Mouse (Mus musculus) liver, embryonic 11.5 days (tissue): Measurements from ENCODE around the gene Tango2. TPM values are rescaled to one million over a fixed set of nuclear protein-coding genes. Genes with fewer than 3 reads are reported as not detected.

Source experiments
- microRNA counts: library from miRNA; unstranded; fragments of <30 nt; microRNA quantifications from one replicate; lab custom pipeline; 2015
- microRNA-seq: library from miRNA; unstranded; fragments of <30 nt; microRNA quantifications from one replicate; pipeline ENCODE4, GENCODE M21; 2017; ENCODE audit warnings: borderline number of aligned reads
- polyA plus RNA-seq: library from polyadenylated mRNA; unstranded; fragments of >200 nt; fragmentation: Nextera tagmentation; extraction: Ambion mirVana; gene quantifications from 2 replicates; pipeline ENCODE4 v1.2.1, GENCODE M21; 2014

The Tango2 gene
- polyA plus RNA-seq, 1 experiment from 2014 or later: 109 TPM

MicroRNAs encoded within 50 kb of the gene (microRNA counts, 519-probe panel; counts per million panel counts)
- microRNA mmu-miR-1306 (lab: Ali Mortazavi, UCI) (not detected), microRNA mmu-miR-185 (lab: Ali Mortazavi, UCI) (5,051 counts per million, percentile 43 among the panel's probes with 10 or more counts)

Small RNA genes within 50 kb of the gene (microRNA-seq; reads per million reads assigned to microRNA genes)
- 7.0 reads per million, percentile 18 among the genes with 10 or more reads in this experiment for gene Gm24572
- not detected for gene Gm26219
- gene Mir1306: 285 reads per million, percentile 60 among the genes with 10 or more reads in this experiment
- gene Mir185: 1,176 reads per million, percentile 74 among the genes with 10 or more reads in this experiment

Other genes with a start within 250 kb of the Tango2 start
- 0.96 and 1.1 TPM in 2 replicates for gene Rtn4r, start 220.5 kb downstream of the Tango2 start, polyA plus RNA-seq
- not detected in 2 replicates for gene Ccdc188, start 130.2 kb downstream of the Tango2 start, polyA plus RNA-seq
- 7.7 and 7.8 TPM in 2 replicates for gene Zdhhc8, start 113.0 kb downstream of the Tango2 start, polyA plus RNA-seq
- 127 and 130 TPM in 2 replicates for gene Trmt2a, start 99.4 kb downstream of the Tango2 start, polyA plus RNA-seq
- gene Ranbp1, start 99.4 kb downstream of the Tango2 start, polyA plus RNA-seq: 943 and 989 TPM in 2 replicates
- 1.5 and 4.1 TPM in 2 replicates for gene Gm49776, start 89.8 kb downstream of the Tango2 start, polyA plus RNA-seq
- 29.0 and 30.8 TPM in 2 replicates for gene Dgcr8, start 58.9 kb downstream of the Tango2 start, polyA plus RNA-seq
- gene Arvcf, start 79 bp upstream of the Tango2 start, polyA plus RNA-seq: 13.8 and 15.5 TPM in 2 replicates
- gene Txnrd2, start 78.3 kb upstream of the Tango2 start, polyA plus RNA-seq: 83.7 and 91.8 TPM in 2 replicates
- gene Comt, start 78.7 kb upstream of the Tango2 start, polyA plus RNA-seq: 140 and 141 TPM in 2 replicates
- gene Gnb1l, start 150.6 kb upstream of the Tango2 start, polyA plus RNA-seq: 17.8 and 18.4 TPM in 2 replicates
- 1.9 and 2.1 TPM in 2 replicates for gene Rtl10, start 150.8 kb upstream of the Tango2 start, polyA plus RNA-seq
- 0.17 and 0.43 TPM in 2 replicates for gene Tbx1, start 242.6 kb upstream of the Tango2 start, polyA plus RNA-seq